Mouse (Mus musculus): Measurements from ENCODE around the gene Rbm19. TPM values are rescaled to one million over a fixed set of nuclear protein-coding genes. Genes with fewer than 3 reads are reported as not detected.

The Rbm19 gene
- polyA plus RNA-seq, 1 experiment from 2014 or later, result 31.4 TPM

DNA sequence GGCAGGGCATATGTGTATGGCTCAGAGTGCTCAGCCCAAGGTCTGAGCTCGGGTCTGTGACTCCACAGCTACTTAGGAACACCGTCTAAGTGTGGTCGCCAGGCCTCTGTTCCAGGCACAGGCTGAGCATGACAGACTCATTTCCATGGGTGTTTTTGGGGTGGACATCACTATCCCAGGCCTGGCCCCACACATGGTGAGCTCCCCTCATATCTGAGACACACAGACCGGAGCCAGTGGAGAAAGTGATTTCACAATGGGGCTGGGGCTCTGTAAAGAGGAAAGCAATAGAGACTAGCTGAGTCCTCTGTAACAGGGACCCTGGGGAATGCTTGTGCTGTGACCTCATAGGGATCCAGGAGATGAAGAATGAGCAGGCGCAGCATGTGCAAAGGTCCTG, 20.8 kb downstream of the Rbm19 start:
- H3K36me3 ChIP-seq, result peaks cover 46% of the 10 kb centered on the region
- H3K4me1 ChIP-seq, result peaks cover 59% of the 10 kb centered on the region
- H3K27ac ChIP-seq, result peak overlapping the region; percentile 75
- WGBS, result 83% methylated on average over 5 of the region's 5 CpGs
- no peak overlapping the region for H3K4me3 ChIP-seq
- H3K27me3 ChIP-seq (ENCODE audit: insufficient read depth, poor library complexity, severe bottlenecking), result no peaks in the 10 kb centered on the region
- H3K9me3 ChIP-seq, result no peaks in the 10 kb centered on the region
- peak; percentile 83 for DNase-seq (ENCODE audit: low spot score)

DNA sequence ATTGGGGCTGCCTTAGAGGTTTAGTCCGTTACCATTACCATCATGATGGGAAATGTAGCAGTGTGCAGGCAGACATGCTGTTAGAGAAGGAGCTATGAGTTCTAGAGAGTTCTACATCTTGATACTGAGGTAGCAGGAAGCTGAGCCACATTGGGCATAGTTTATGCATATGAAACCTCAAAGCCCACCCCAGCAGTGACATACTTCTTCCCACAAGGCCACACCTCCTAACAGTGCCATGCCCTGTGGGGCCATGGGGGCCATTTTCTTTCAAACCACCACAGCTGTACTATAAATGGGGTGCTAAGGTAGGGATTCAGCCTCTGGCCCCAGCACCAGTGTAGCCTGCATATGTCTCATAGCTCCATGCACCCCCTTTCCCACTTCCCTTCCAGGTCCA, 21.6 kb downstream of the Rbm19 start:
- H3K36me3 ChIP-seq, result peaks cover 45% of the 10 kb centered on the region
- DNase-seq (ENCODE audit: low spot score), result no peak
- H3K4me1 ChIP-seq, result peaks cover 59% of the 10 kb centered on the region
- H3K4me3 ChIP-seq, result peak overlapping the region; percentile 25; the same call in 1 of the 2 replicates
- no peaks in the 10 kb centered on the region for H3K9me3 ChIP-seq
- 91% methylated on average over 1 of the region's 1 CpGs for WGBS
- peak overlapping the region; percentile 75; the same call in 1 of the 2 replicates for H3K27ac ChIP-seq
- H3K27me3 ChIP-seq (ENCODE audit: insufficient read depth, poor library complexity, severe bottlenecking), result no peaks in the 10 kb centered on the region

DNA sequence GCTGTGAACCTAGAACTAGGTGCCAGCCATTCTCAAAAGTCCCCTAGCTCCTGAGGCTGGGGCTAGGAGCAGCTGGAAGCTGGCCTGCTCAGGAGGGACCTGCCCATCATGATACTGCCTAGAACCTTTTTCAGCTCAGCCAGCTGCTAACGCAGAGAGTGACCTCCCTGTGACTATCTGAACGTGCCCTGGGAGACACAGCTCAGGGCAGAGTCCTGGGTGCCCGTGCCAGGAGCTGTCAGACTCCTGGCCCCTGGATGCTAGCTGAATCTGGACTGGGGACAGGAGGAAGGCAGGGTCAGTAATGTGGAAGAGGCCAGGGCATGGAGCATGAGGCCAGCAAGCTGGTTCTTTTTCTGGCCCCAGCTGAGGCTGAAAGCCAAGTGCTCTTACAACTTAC, 22.1 kb downstream of the Rbm19 start:
- Histone ChIP-seq H3K36me3 (peaks cover 42% of the 10 kb centered on the region), H3K4me3 (peak overlapping the region; percentile 27), H3K27me3 (ENCODE audit: insufficient read depth, poor library complexity, severe bottlenecking) (no peaks in the 10 kb centered on the region), H3K9me3 (no peaks in the 10 kb centered on the region), H3K4me1 (peaks cover 60% of the 10 kb centered on the region), H3K27ac (peak overlapping the region; percentile 75)
- DNase-seq (ENCODE audit: low spot score), result no peak
- 68% methylated on average over 3 of the region's 3 CpGs for WGBS

DNA sequence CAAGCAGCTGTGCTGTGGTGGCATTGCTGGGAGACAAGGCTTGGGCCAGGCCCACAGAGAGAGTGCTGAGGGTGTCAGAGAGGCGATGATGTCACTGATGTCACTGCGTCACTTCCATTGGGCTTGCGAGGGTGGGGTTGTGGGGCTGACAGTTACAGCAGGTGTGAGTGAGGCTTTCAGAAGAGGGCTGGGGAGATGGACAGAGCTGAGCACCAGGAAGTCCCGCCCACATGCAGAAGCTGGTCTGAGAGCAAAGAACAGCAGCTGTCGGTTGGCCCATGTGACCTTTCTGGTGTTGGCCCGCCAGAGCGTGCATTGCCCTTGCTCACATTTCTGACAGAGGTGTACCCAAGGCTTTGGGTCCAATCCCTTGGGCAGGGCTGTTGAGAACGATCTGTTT, 23.0 kb downstream of the Rbm19 start:
- Histone ChIP-seq H3K27me3 (ENCODE audit: insufficient read depth, poor library complexity, severe bottlenecking) (no peaks in the 10 kb centered on the region), H3K27ac (peak overlapping the region; percentile 75), H3K4me1 (peaks cover 62% of the 10 kb centered on the region), H3K9me3 (no peaks in the 10 kb centered on the region), H3K4me3 (0 out of 2 replicates have a peak overlapping the region, but pooled peaks have one; percentile 27), H3K36me3 (peaks cover 46% of the 10 kb centered on the region)
- DNase-seq (ENCODE audit: low spot score), result peak; percentile 96
- WGBS, result 44% methylated on average over 8 of the region's 8 CpGs

DNA sequence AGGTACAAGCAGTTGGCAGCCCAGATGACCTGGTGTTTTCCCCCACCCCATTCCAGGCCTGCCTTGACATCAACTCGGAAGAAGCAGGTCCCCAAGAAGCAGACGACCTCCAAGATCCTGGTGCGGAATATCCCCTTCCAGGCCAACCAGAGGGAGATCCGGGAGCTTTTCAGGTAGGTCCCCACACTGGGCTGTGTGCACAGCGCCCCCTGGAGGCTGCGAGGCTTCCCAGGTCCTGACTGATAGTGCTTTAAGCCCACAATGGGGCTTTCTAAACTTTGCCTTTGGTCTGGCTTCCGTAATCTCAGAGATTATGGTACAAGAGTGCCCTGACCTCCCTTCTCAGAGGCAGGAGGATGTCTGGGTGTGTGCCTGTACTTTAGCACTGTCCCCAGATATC, 27.7 kb downstream of the Rbm19 start:
- DNase-seq (ENCODE audit: low spot score), result no peak
- no peaks in the 10 kb centered on the region for H3K9me3 ChIP-seq
- H3K4me3 ChIP-seq, result no peak overlapping the region
- H3K27ac ChIP-seq, result no peak overlapping the region; the same call in 1 of the 2 replicates
- 0 out of 2 replicates have a peak, but pooled peaks cover 4% of the 10 kb centered on the region for H3K27me3 ChIP-seq (ENCODE audit: insufficient read depth, poor library complexity, severe bottlenecking)
- 58% methylated on average over 7 of the region's 7 CpGs for WGBS
- H3K36me3 ChIP-seq, result peaks cover 64% of the 10 kb centered on the region
- peaks cover 39% of the 10 kb centered on the region for H3K4me1 ChIP-seq

DNA sequence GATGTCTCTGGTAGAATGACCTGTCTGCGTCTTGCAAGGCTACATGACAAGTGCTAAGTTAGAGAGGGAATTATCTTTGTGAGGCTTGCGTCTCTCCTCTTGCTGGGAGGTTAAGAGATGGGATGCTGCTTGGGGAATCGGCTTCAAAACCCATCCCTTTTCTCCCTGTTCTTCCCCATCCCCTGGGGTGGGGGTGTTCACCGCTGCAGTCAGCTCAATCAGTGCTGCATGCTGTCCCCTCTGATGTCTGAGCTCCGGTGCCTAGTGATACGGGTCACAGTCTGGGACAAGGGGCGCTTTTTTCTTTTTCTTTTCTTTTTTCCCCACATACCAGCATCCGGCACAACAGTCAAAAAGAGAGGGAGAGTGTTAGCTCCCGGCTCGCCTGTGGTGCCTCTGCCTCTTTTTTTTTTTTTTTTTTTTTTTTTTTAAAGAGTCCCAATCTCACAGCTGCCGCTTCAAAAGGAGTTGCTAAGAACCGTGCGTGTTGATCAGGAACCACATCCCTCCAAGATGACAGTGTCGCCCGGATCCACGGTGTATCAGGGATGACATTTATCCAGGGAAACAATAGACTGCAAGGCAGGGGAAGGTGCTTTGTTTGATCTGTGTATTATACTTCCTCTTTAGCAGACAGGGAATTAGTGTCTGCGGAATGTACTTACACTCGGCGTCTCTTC, 29.2 kb downstream of the Rbm19 start:
- Histone ChIP-seq H3K4me3 (no peak overlapping the region), H3K4me1 (peaks cover 33% of the 10 kb centered on the region), H3K9me3 (no peaks in the 10 kb centered on the region), H3K27me3 (ENCODE audit: insufficient read depth, poor library complexity, severe bottlenecking) (0 out of 2 replicates have a peak, but pooled peaks cover 4% of the 10 kb centered on the region), H3K36me3 (peaks cover 76% of the 10 kb centered on the region), H3K27ac (no peak overlapping the region)
- no peak for DNase-seq (ENCODE audit: low spot score)
- 80% methylated on average over 19 of the region's 19 CpGs for WGBS

DNA sequence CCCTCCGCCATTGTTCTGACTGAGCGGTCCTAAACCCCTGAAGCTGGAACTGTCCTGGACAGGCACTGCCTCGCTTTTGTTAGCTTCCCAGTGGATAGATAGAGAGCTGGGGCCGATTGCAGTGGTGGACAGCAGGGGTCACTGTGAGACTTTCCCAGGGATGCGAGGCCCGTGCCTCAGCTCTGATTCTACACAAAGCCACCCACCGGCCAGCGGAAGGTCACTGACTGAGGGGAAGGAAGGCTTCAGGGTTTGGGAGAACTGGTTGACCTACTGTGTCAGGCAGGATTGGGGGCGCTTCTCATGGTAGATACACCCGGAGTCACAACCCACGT, 29.8 kb downstream of the Rbm19 start:
- H3K9me3 ChIP-seq, result no peaks in the 10 kb centered on the region
- H3K27me3 ChIP-seq (ENCODE audit: insufficient read depth, poor library complexity, severe bottlenecking), result 0 out of 2 replicates have a peak, but pooled peaks cover 4% of the 10 kb centered on the region
- peaks cover 33% of the 10 kb centered on the region for H3K4me1 ChIP-seq
- H3K4me3 ChIP-seq, result no peak overlapping the region
- H3K36me3 ChIP-seq, result peaks cover 75% of the 10 kb centered on the region
- peak overlapping the region; percentile 24; the same call in 1 of the 2 replicates for H3K27ac ChIP-seq
- WGBS, result 55% methylated on average over 11 of the region's 11 CpGs
- DNase-seq (ENCODE audit: low spot score), result peak; percentile 86

DNA sequence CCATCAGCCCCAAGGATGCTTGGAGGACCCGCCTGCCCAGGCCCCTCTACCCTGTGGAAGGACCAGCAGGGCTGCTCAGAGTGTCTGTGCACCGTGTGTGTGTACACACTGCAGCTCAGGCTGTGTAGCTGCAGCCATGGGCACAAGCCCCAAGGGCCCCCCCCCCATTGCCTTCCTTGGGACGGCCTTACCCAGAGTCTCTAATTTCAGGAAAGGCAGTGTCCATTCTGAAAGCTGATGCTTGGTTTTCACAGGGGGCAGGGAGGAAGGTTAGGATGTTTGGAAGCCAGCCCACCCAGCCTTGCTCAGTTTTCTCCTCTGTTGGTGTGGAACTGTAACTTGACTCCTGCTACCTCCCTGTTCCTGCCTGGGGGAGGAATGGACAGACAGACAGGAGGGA, 30.6 kb downstream of the Rbm19 start:
- no peak for DNase-seq (ENCODE audit: low spot score)
- WGBS, result 78% methylated on average over 3 of the region's 3 CpGs
- no peak overlapping the region for H3K27ac ChIP-seq
- H3K27me3 ChIP-seq (ENCODE audit: insufficient read depth, poor library complexity, severe bottlenecking), result peaks cover 4% of the 10 kb centered on the region; the same call in 1 of the 2 replicates
- H3K4me3 ChIP-seq, result no peak overlapping the region
- H3K9me3 ChIP-seq, result no peaks in the 10 kb centered on the region
- peaks cover 72% of the 10 kb centered on the region for H3K36me3 ChIP-seq
- H3K4me1 ChIP-seq, result peaks cover 33% of the 10 kb centered on the region

DNA sequence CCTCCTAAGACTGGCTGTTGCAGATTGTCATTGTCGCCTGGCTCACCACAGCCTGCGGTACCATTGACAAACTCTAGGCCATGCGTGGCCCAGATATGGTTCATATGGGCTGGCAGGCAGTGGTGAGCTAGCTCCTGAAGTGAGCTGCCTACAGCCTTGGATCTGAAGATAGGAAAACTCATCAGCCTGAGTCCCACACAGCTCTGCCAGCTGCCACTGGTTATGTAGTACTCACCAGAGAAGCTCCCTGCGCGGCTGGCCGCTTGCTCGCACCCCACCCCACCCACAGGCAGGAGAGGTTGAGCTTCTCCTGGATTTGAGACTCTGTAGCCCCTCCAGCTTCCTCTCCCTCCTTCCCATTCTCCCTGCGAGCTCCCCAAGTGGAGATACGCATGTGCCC, 32.0 kb downstream of the Rbm19 start:
- peaks cover 62% of the 10 kb centered on the region for H3K36me3 ChIP-seq
- WGBS, result 87% methylated on average over 9 of the region's 9 CpGs

DNA sequence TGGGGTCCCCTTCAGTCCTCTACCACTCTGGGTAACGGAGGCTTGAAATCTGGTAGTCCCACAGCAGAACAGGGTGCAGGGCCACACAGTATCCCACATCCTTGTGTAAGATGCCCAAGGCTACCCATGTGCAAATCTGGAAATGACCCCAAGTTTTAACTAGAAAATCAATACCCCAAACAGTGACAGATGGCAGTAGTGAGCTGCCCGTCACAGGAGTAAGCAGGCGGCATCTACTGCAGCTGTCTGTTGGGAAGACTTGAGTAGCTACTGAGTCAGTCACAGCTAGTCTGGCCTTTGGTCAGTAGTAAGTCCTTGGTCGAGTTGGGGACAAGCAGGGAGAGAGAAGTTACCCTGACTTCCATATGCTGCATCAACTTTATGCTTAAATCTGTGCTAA, 34.9 kb downstream of the Rbm19 start:
- Histone ChIP-seq H3K27ac (no peak overlapping the region), H3K9me3 (no peaks in the 10 kb centered on the region), H3K36me3 (peaks cover 45% of the 10 kb centered on the region), H3K4me3 (no peak overlapping the region), H3K27me3 (ENCODE audit: insufficient read depth, poor library complexity, severe bottlenecking) (no peaks in the 10 kb centered on the region; the same call in 1 of the 2 replicates), H3K4me1 (peaks cover 20% of the 10 kb centered on the region)
- WGBS, result 75% methylated on average over 4 of the region's 4 CpGs
- no peak for DNase-seq (ENCODE audit: low spot score)

More for the DNA sequence above, 32.0 kb downstream of the Rbm19 start:
- DNase-seq (ENCODE audit: low spot score), result no peak
- Histone ChIP-seq H3K27ac (no peak overlapping the region), H3K9me3 (no peaks in the 10 kb centered on the region), H3K4me3 (no peak overlapping the region), H3K4me1 (peaks cover 27% of the 10 kb centered on the region), H3K27me3 (ENCODE audit: insufficient read depth, poor library complexity, severe bottlenecking) (peaks cover 4% of the 10 kb centered on the region; the same call in 1 of the 2 replicates)

DNA sequence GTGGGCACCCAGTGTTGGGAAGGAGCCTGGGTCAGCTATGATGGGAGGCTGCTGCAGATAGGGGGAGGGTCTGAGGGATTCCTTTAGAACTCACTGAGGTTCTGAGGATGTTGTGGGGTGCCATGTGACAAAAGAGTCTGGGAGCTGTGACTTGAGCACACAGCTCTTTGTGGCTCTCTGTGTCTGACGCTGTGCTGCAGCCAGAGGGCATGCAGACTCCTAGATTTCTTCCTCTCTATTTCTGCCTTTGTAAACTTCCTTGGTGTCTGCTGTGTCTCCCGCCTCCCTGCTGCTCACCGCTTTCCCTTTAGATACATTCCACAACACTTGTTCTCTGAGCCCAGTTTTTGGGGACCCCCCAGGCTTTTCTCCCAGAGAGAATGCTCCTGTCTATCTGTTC, 36.9 kb downstream of the Rbm19 start:
- no peaks in the 10 kb centered on the region; the same call in 1 of the 2 replicates for H3K27me3 ChIP-seq (ENCODE audit: insufficient read depth, poor library complexity, severe bottlenecking)
- no peaks in the 10 kb centered on the region for H3K9me3 ChIP-seq
- DNase-seq (ENCODE audit: low spot score), result no peak
- H3K4me3 ChIP-seq, result no peak overlapping the region
- H3K4me1 ChIP-seq, result peaks cover 22% of the 10 kb centered on the region
- H3K36me3 ChIP-seq, result peaks cover 33% of the 10 kb centered on the region
- H3K27ac ChIP-seq, result no peak overlapping the region
- WGBS, result 88% methylated on average over 3 of the region's 3 CpGs

DNA sequence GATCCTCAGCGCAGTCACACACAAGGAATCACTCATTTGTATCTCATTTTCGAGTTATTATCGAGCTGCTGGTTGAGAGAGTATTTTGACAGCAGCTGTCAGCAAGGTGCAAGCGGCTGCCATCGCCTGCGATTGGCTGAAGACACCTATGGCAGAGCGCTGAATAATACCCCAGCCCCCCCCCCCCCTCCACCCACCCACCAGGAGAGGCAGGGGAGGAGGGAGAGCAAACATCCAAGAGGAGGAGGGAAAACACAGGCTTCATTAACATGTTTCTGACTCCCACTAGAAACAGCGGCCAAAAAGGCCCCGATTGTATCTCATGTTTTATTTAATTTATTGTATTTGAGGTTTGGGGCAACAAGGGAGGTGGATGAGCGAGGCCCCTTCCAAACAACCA, 39.4 kb downstream of the Rbm19 start:
- Histone ChIP-seq H3K4me3 (no peak overlapping the region), H3K27me3 (ENCODE audit: insufficient read depth, poor library complexity, severe bottlenecking) (no peaks in the 10 kb centered on the region; the same call in 1 of the 2 replicates), H3K9me3 (no peaks in the 10 kb centered on the region), H3K36me3 (peaks cover 15% of the 10 kb centered on the region), H3K27ac (peak overlapping the region; percentile 49; the same call in 1 of the 2 replicates), H3K4me1 (peaks cover 35% of the 10 kb centered on the region)
- no peak for DNase-seq (ENCODE audit: low spot score)
- WGBS, result 80% methylated on average over 10 of the region's 10 CpGs

DNA sequence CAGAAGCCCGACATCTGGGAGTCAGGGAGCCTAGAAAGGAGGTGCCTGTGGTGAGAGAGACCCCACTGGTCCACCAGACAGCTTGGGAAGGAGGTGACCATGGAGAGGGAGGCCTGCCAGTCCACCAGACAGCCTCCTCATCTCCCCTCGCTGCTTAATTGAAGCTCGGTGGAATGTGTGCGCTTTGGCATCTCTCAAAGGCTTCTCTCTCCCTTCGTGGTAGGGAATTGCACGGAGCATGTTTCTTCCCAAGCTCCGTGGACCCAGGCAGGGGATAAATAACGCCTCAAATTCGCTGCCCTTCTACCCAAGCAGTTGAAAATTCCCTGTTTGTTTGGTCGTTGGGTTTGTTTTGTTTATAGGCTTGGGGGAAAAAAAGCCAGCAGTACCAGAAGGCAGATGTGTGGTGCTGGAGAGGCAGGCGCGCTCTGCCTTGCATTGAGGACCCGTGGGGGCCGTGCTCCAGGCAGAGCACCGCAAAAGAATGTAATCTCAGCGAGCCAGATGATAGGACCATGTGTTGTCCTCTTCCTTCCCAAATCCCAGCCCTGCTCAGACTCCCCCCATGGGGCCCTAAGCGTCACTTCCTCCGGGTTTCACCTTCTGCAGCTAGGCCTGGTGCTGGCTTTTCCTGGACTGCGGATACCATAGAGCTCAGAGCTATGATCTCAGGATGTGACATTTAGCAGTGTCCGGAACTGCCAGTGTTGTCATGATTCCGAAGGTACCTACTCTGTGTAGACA, 40.1 kb downstream of the Rbm19 start:
- Histone ChIP-seq H3K36me3 (peaks cover 10% of the 10 kb centered on the region; the same call in 1 of the 2 replicates), H3K4me1 (peaks cover 35% of the 10 kb centered on the region), H3K9me3 (no peaks in the 10 kb centered on the region), H3K27ac (peak overlapping the region; percentile 49), H3K27me3 (ENCODE audit: insufficient read depth, poor library complexity, severe bottlenecking) (no peaks in the 10 kb centered on the region; the same call in 1 of the 2 replicates), H3K4me3 (0 out of 2 replicates have a peak overlapping the region, but pooled peaks have one; percentile 9)
- no peak for DNase-seq (ENCODE audit: low spot score)
- 48% methylated on average over 21 of the region's 21 CpGs for WGBS

Measured in heart, embryonic 10.5 days (tissue).